Mouse (Mus musculus): Measurements from ENCODE around the gene Abraxas2.

Abraxas2 gene

GRCm38 (mm10) chr7:132897258-132897657, 38.2 kb downstream of the Abraxas2 start:
- DNase-seq (ENCODE audit: low read depth, low spot score) = no peak

GRCm38 (mm10) chr7:132898234-132898633, 39.2 kb downstream of the Abraxas2 start:
- no peak for DNase-seq (ENCODE audit: low read depth, low spot score)

- DNase-seq (ENCODE audit: low read depth, low spot score) = no peak
These were observed 42.0 kb downstream of the Abraxas2 start for GRCm38 (mm10) chr7:132900826-132901531.

- DNase-seq (ENCODE audit: low read depth, low spot score) = no peak
These were observed 44.8 kb downstream of the Abraxas2 start for GRCm38 (mm10) chr7:132903796-132904195.

- DNase-seq (ENCODE audit: low read depth, low spot score) = no peak
These were observed 62.9 kb downstream of the Abraxas2 start for GRCm38 (mm10) chr7:132921971-132922370.

- DNase-seq (ENCODE audit: low read depth, low spot score) = no peak
These were observed 66.2 kb downstream of the Abraxas2 start for GRCm38 (mm10) chr7:132925227-132925626.

GRCm38 (mm10) chr7:132927201-132927600, 68.2 kb downstream of the Abraxas2 start:
- no peak for DNase-seq (ENCODE audit: low read depth, low spot score)

GRCm38 (mm10) chr7:132930055-132930454, 71.0 kb downstream of the Abraxas2 start:
- no peak for DNase-seq (ENCODE audit: low read depth, low spot score)

GRCm38 (mm10) chr7:132930850-132931559, 72.0 kb downstream of the Abraxas2 start, which contains the start of gene Zranb1:
Gene Zranb1 (plus strand): TSS chr7:132931142.
- peak; percentile 94 for DNase-seq (ENCODE audit: low read depth, low spot score)

- no peak for DNase-seq (ENCODE audit: low read depth, low spot score)
These were observed 72.7 kb downstream of the Abraxas2 start for GRCm38 (mm10) chr7:132931560-132932351.

GRCm38 (mm10) chr7:132933331-132933730, 74.3 kb downstream of the Abraxas2 start:
- DNase-seq (ENCODE audit: low read depth, low spot score) = no peak
